Mouse (Mus musculus) stomach, embryonic 16.5 days (tissue): ENCODE measurements around the gene Ier5. TPM values are rescaled to one million over a fixed set of nuclear protein-coding genes. Genes with fewer than 3 reads are reported as not detected.
A peak's percentile ranks its signal among the peaks of the same experiment; 100 is the strongest.

ENCODE experiments used
- ATAC-seq: fragments of 200-750 bp; cut with Nextera tagmentation; 2 replicates; pipeline ENCODE4 v1.8.0; 2017; ENCODE audit warnings: moderate number of reproducible peaks, moderate TSS enrichment; ENCODE audit not compliant: insufficient read depth, low FRiP score
- H3K27ac ChIP-seq: fragments of 300-500 bp; sonication (generic); 2 replicates; pipeline ENCODE4 v1.5.1; 2014; ENCODE audit warnings: low read length
- H3K27me3 ChIP-seq: fragments of 300-500 bp; sonication (generic); 2 replicates; pipeline ENCODE4 v1.6.1; 2014; ENCODE audit warnings: low read length, control low read depth, mixed read lengths; ENCODE audit not compliant: control insufficient read depth, insufficient read depth
- H3K36me3 ChIP-seq: fragments of 300-500 bp; sonication (generic); 2 replicates; pipeline ENCODE4 v1.6.1; 2014; ENCODE audit warnings: low read length; ENCODE audit not compliant: control insufficient read depth, insufficient read depth
- H3K4me1 ChIP-seq: fragments of 300-500 bp; sonication (generic); 2 replicates; pipeline ENCODE4 v1.6.1; 2014; ENCODE audit warnings: low read length, control low read depth, mixed read lengths; ENCODE audit not compliant: control insufficient read depth, insufficient read depth
- H3K4me2 ChIP-seq: fragments of 300-500 bp; sonication (generic); 2 replicates; pipeline ENCODE4 v1.6.1; 2014; ENCODE audit warnings: low read depth, low read length, mixed read lengths
- H3K4me3 ChIP-seq: fragments of 300-500 bp; sonication (generic); replicated peaks from 2 replicates; pipeline ENCODE4 v1.5.1; 2014; ENCODE audit warnings: mild to moderate bottlenecking, low read length
- H3K9ac ChIP-seq: fragments of 300-500 bp; sonication (generic); 2 replicates; pipeline ENCODE4 v1.6.1; 2014; ENCODE audit warnings: low read length
- H3K9me3 ChIP-seq: fragments of 300-500 bp; sonication (generic); replicated peaks from 2 replicates; pipeline ENCODE4 v1.6.1; 2016; ENCODE audit warnings: low read length, control low read depth; ENCODE audit not compliant: control insufficient read depth
- WGBS: fragments of 180-500 bp; shearing (Covaris S2); extraction: QIAGEN DNeasy Blood & Tissue Kit; methylation state at CpG from one replicate; pipeline ENCODE4 v1.1.7; 2014; 5-methylcytosine and 5-hydroxymethylcytosine counted together
- polyA plus RNA-seq: library from polyadenylated mRNA; unstranded; fragments of >200 nt; fragmentation: Nextera tagmentation; extraction: Ambion mirVana; gene quantifications from 2 replicates; pipeline ENCODE4 v1.2.1, GENCODE M21; 2015

The Ier5 gene
- polyA plus RNA-seq, 1 experiment from 2014 or later: 2.5 TPM

DNA sequence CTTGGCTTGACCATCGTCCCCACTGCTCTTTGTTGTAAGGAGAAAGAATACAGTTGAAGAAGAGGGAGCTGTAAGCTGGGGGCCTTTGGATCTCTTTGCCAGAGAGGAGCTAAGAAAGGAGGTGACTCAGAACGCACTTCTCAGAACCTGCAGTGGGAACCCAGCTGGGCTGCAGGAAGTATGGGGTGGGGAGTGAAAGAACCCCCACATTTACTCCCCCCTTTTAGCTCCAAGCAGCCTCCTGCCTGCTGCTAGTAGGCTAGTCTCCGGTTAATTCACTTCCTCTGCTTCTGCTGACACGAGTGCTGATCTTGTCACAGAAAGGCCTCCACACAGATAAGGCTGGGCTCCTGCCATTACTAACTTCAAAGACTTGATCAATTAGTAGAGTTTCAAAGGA is 12.5 kb downstream of the Ier5 start:
- Histone ChIP-seq H3K27me3 (no peaks in the 10 kb centered on the region), H3K9me3 (no peaks in the 10 kb centered on the region)

DNA sequence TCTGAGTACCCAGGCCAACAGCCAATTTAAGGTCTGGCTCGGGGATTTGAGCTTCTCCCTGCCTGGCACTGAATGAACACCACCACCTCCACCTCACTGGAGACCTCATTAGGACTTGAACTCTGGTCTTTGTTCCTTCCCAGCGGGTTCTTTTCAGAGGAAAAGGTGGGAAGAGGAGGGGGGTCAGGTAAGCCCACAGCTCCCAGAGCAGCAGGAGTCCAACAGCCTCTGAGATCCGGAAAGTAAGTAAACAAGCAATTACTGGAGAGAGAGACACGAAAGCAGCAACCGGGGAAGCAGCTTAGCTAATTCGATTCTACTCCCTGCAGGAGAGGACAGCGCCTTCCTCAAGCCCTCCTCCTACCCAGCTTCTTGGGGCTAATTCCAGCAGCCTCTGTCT is 13.0 kb downstream of the Ier5 start:
- no peaks in the 10 kb centered on the region for H3K27me3 ChIP-seq
- 25% methylated on average over 7 of the region's 7 CpGs for WGBS
- ATAC-seq: no peak

More for the DNA sequence above, 12.5 kb downstream of the Ier5 start:
- H3K9ac ChIP-seq: peak overlapping the region; percentile 23; the same call in 1 of the 2 replicates
- H3K36me3 ChIP-seq: no peaks in the 10 kb centered on the region
- H3K4me3 ChIP-seq: no peak overlapping the region
- H3K4me1 ChIP-seq: peaks cover 67% of the 10 kb centered on the region
- peak overlapping the region; percentile 34; the same call in 1 of the 2 replicates for H3K27ac ChIP-seq
- no peak overlapping the region for H3K4me2 ChIP-seq
- no peak for ATAC-seq
- 27% methylated on average over 4 of the region's 4 CpGs for WGBS

DNA sequence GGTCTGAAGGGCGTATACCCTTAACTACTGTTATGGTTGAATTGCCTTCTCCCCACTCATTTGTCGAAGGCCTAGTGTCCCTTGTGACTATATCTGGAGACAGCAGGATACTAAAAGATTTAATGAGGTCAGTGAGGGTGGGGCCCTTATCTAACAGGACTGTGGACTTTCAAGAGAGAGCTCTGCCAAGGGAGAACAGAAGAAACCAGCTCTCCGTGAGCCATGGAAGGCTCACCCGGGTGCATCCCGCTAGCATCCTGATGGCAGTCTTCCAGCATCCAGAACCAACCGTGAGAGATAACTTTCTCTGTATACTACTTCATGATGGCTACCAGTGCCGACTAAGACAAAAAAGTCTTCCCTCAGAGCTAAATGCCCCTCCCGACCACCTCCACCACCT is 14.6 kb downstream of the Ier5 start:
- no peak for ATAC-seq
- H3K4me3 ChIP-seq: no peak overlapping the region
- H3K4me2 ChIP-seq: no peak overlapping the region
- H3K4me1 ChIP-seq: peaks cover 56% of the 10 kb centered on the region
- no peaks in the 10 kb centered on the region for H3K9me3 ChIP-seq
- no peaks in the 10 kb centered on the region for H3K36me3 ChIP-seq
- no peaks in the 10 kb centered on the region for H3K27me3 ChIP-seq
- no peak overlapping the region for H3K9ac ChIP-seq
- H3K27ac ChIP-seq: peak overlapping the region; percentile 98; the same call in 1 of the 2 replicates
- WGBS: 57% methylated on average over 8 of the region's 8 CpGs

More for the DNA sequence above, 13.0 kb downstream of the Ier5 start:
- H3K4me3 ChIP-seq: no peak overlapping the region
- H3K4me2 ChIP-seq: no peak overlapping the region
- peaks cover 66% of the 10 kb centered on the region for H3K4me1 ChIP-seq
- H3K9ac ChIP-seq: peak overlapping the region; percentile 23; the same call in 1 of the 2 replicates
- H3K9me3 ChIP-seq: no peaks in the 10 kb centered on the region
- peak overlapping the region; percentile 34; the same call in 1 of the 2 replicates for H3K27ac ChIP-seq
- H3K36me3 ChIP-seq: no peaks in the 10 kb centered on the region

DNA sequence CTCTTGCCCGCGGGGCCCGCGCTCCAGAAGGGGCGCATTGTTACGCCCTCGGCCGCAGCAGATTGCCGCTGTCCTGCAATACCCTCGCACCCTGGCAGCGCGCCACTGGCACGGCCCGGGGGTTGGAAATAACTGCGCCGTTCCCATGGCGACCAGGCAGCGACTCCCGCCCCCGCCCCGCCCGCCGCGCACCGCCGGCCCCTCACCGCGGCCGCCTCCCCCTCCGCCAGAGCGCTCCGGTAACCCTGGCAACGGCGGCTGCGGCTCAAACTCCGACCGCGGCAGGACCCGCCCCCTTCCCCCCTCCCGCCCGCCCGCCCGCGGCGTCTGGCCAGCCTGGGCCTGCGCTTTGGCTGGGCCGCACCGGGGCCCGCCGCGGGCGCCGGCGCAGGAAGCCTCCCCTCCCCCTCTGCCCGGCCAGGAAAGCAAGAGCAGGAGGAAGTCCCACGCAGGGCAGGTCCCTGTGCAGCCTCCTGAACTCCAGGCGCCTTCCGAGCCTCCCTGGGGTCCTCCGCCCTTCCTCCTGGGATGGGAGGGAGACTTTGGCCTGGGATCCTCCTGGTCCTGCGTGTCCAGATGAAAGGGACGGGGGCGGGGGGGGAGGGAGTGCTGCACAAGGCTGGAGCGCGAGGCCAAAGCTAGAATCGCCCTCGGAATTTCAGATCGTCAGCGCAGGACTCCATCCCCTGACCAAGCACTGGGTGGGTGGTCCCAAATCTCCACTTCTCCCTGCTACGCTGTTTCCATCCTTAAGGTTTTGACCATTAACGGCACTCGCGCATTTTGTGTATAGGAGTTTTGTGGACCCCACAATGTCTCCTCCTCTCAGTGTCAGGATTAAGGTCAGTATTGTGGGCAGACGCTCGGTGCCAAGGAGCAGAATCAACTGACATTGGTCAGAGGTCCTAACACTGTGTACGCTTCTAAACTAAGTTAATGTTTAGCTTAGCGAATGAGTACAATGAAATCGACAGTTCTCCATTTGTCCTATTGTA is 15.9 kb downstream of the Ier5 start:
- ATAC-seq: peak; percentile 95
- H3K9ac ChIP-seq: peak overlapping the region; percentile 79
- H3K36me3 ChIP-seq: no peaks in the 10 kb centered on the region
- H3K9me3 ChIP-seq: no peaks in the 10 kb centered on the region
- peak overlapping the region; percentile 98 for H3K27ac ChIP-seq
- peak overlapping the region; percentile 51 for H3K4me3 ChIP-seq
- no peaks in the 10 kb centered on the region for H3K27me3 ChIP-seq
- peaks cover 43% of the 10 kb centered on the region for H3K4me1 ChIP-seq
- H3K4me2 ChIP-seq: peak overlapping the region; percentile 82
- WGBS: 1% methylated on average over 58 of the region's 77 CpGs

DNA sequence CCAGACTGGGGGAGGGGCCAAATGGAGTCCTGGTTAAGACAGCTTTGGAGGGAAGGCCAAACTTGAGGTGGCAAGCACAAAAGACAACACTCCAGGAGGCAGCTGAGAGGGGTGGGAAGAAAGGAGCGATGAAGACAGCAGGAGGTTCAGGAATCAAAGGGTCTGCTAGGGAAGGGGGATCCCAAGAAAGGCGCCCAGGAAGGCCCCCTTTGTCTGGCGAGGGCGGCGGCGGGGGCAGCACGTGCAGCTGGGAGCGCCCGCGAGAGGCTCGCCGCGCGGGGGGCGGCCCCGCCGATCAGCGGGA is 16.5 kb downstream of the Ier5 start:
- H3K27ac ChIP-seq: peak overlapping the region; percentile 92
- H3K36me3 ChIP-seq: no peaks in the 10 kb centered on the region
- H3K9ac ChIP-seq: peak overlapping the region; percentile 79
- ATAC-seq: no peak
- peak overlapping the region; percentile 51 for H3K4me3 ChIP-seq
- WGBS: 0% methylated on average over 18 of the region's 18 CpGs
- no peaks in the 10 kb centered on the region for H3K9me3 ChIP-seq
- H3K4me1 ChIP-seq: peaks cover 43% of the 10 kb centered on the region
- peak overlapping the region; percentile 71 for H3K4me2 ChIP-seq
- H3K27me3 ChIP-seq: no peaks in the 10 kb centered on the region

DNA sequence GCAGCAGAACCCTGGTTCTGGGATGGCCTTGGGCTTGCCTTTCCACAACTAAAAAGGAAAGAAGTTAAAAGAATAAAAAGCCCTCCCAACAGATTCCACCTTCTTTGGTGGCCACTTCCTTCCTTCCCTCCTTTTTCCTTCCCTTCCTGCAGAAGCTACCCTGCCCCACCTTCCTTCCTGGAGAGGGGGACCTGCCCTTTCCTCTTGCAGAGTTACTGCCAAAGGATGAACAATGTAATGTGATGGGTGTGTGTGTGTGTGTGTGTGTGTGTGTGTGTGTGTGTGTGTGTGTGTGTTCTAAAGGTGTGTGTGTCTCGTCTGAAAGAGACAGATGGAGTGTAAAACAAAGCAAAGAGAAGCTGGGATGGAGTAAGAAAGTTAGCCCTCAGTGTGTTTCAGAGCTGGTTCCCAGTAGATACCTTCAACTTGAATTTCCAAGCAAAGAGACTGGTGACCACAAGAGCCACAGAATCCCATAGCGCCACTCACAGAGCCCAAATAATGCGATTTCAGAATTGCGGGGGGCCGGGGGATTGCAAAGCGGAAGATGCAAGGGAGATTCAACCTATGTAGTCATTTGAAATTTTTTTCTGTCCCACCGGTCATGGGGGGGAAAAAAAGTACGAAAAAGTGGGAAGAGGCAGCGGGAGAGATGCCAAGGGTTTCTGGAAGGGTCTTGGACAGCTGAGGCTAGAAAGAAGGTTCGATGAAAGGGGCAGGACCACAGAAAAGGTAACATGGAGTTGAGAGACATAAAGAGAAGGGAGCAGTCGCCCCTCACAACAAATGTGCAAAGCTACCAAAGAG is 17.1 kb downstream of the Ier5 start:
- whole genome bisulfite sequencing: 18% methylated on average over 11 of the region's 11 CpGs
- Histone ChIP-seq H3K27me3 (no peaks in the 10 kb centered on the region), H3K36me3 (no peaks in the 10 kb centered on the region), H3K9me3 (no peaks in the 10 kb centered on the region), H3K9ac (peak overlapping the region; percentile 79), H3K4me2 (peak overlapping the region; percentile 71), H3K4me1 (peaks cover 47% of the 10 kb centered on the region), H3K27ac (peak overlapping the region; percentile 92), H3K4me3 (peak overlapping the region; percentile 51)
- ATAC-seq: no peak

DNA sequence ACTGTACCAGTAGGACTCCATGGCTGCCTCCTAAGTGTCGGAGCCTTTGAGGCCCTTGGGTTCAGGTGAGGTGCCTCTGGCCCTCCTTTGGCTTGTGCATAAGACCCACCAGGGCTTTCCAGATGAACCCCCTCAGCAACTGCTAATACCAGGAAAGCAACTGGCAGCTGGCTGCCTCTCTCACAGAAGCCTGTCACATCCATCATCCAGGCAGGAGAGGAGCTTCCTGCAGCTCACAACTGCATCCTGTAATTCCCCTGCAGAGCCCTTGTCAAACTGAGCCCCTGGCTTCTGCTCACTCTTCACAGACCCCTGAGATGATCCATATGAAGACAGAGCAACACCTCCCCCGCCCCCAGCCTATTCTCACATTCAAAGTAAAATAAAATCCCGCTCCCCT is 21.8 kb downstream of the Ier5 start:
- no peak for ATAC-seq
- WGBS: 58% methylated on average over 3 of the region's 3 CpGs
- Histone ChIP-seq H3K9ac (no peak overlapping the region), H3K36me3 (no peaks in the 10 kb centered on the region), H3K9me3 (no peaks in the 10 kb centered on the region), H3K4me2 (no peak overlapping the region), H3K4me1 (peaks cover 29% of the 10 kb centered on the region), H3K4me3 (no peak overlapping the region), H3K27me3 (no peaks in the 10 kb centered on the region), H3K27ac (no peak overlapping the region)

DNA sequence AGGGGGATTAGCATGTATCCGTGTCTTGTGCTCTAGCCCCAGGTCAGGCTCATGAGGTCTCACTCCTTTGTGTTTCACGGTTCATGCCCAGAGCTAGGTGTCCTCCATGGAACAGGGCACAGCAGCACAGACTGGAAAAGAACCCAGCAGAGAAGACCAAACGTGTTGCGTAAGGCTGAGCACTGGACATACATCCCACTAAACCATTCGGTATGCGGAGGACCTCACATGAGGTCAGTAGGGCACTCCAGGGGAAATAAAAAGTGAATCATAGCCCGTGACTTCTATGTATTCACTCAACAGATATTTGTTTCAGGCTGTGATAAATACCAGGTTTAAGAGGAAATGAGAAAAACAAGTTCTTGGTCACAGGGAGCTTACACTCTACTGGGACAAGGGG is 23.6 kb downstream of the Ier5 start:
- H3K9ac ChIP-seq: no peak overlapping the region
- H3K27me3 ChIP-seq: no peaks in the 10 kb centered on the region
- H3K4me1 ChIP-seq: peaks cover 28% of the 10 kb centered on the region
- no peak for ATAC-seq
- 78% methylated on average over 7 of the region's 7 CpGs for WGBS
- H3K9me3 ChIP-seq: no peaks in the 10 kb centered on the region
- no peak overlapping the region for H3K27ac ChIP-seq
- no peaks in the 10 kb centered on the region for H3K36me3 ChIP-seq
- H3K4me3 ChIP-seq: no peak overlapping the region
- H3K4me2 ChIP-seq: no peak overlapping the region

DNA sequence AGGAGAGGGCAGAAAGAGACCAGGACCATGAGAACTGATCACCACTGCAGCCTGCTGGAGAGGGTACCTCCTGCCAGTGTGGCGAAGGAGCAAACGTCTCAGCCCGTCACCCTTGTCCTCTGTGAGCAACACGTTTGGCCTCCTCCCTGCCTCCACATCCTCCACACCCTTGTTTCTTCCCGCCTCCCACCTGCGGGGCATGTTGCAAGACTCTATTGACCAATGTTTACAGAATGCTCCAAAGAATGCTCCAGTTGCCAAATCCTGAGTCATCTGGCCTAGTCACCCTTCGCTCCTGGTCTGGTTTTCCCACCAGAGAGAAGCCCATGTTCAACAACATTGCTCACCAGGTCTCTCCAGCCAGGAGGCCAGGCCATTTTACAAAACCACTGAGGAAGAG is 24.6 kb downstream of the Ier5 start:
- no peak overlapping the region for H3K4me3 ChIP-seq
- WGBS: 47% methylated on average over 7 of the region's 7 CpGs
- ATAC-seq: peak; percentile 33; the same call in 1 of the 2 replicates

More for the DNA sequence above, 24.6 kb downstream of the Ier5 start:
- Histone ChIP-seq H3K9ac (no peak overlapping the region), H3K9me3 (no peaks in the 10 kb centered on the region), H3K27me3 (no peaks in the 10 kb centered on the region), H3K4me2 (no peak overlapping the region), H3K4me1 (peaks cover 28% of the 10 kb centered on the region), H3K27ac (peak overlapping the region; percentile 68), H3K36me3 (no peaks in the 10 kb centered on the region)
